Mouse (Mus musculus): ENCODE measurements at regions not wholly inside any gene's neighbourhood (a gene's known extent, or its start where the extent isn't known, plus 50 kb on each side); places are given as distances from the start of the nearest gene placed in this dataset.

DNA sequence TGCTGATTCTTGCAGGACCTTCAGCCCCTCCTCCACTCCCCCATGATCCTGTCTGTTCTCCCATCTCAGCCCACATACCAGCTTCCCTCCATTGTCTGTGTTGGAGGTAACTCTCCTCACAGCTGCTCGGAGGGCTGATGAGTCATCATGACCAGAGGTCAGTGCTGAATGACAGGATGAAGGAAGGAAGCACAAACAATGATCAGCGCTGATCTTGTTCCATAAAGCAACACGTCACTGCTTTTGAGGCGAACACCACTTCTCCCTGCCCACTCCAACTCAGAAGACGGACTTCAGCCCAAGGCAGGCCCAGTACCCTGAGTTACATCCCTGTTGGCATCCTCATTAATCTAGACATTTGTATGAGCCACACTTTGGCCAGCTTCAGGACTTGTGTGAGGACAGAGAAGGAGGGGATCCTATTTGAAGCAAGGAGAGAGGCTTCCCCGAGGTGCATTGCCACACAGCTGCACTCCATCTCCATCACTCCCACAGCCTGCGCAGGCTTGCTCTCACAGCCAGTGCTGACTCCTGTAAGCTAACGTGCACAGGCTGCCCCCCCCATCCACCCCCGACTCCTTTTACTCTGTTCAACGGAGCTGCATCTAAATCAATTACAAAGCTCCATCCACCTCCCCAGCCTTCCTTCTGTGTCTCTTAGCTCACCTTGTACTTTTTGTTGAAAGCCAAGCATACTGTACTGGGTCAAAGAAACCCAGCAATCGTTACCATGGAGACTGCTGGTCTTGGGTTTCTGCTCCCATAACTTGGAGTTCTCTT, 129.9 kb downstream of the Ets2 start:
- peak overlapping the region; percentile 40; the same call in 1 of the 2 replicates for H3K27ac ChIP-seq (ENCODE audit: low read depth, low read length)
- no peaks in the 10 kb centered on the region for H3K27me3 ChIP-seq (replicated peaks; ENCODE audit: control insufficient read depth, insufficient read depth, low read length)
- H3K4me1 ChIP-seq (ENCODE audit: control insufficient read depth, insufficient read depth, low read length): peaks cover 4% of the 10 kb centered on the region; the same call in 1 of the 2 replicates
- H3K9ac ChIP-seq (ENCODE audit: low read length): no peak overlapping the region
- no peaks in the 10 kb centered on the region for H3K36me3 ChIP-seq (ENCODE audit: control insufficient read depth, insufficient read depth, low read length)
- 47% methylated on average over 11 of the region's 11 CpGs for WGBS
- peak; percentile 72 for ATAC-seq
- H3K4me3 ChIP-seq (ENCODE audit: low read depth, low read length): no peak overlapping the region
- H3K4me2 ChIP-seq (ENCODE audit: low read length): no peak overlapping the region
- DNase-seq (ENCODE audit: low spot score): peak; percentile 59
- no peaks in the 10 kb centered on the region for H3K9me3 ChIP-seq (replicated peaks; ENCODE audit: control insufficient read depth, low read length)

DNA sequence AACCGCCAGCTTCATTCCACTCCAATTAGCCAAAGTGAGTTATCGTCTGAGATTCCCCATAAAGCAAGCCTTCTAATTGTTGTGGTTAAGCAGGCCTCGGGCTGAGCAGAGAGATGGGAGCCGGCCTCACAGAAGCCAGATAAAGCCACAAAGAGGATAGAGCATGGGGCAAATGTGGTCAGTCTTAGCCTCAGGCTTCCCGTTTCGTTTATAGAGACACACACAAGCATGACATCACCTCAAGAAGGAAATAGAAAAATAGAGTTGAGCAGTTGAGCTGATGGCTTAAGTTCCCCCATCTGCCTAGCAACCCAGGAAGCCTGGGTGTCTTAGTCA, 125.5 kb downstream of the Ets2 start:
- Histone ChIP-seq H3K9me3 (replicated peaks; ENCODE audit: control insufficient read depth, low read length) (no peaks in the 10 kb centered on the region), H3K27me3 (replicated peaks; ENCODE audit: control insufficient read depth, insufficient read depth, low read length) (no peaks in the 10 kb centered on the region), H3K9ac (ENCODE audit: low read length) (no peak overlapping the region), H3K27ac (ENCODE audit: low read depth, low read length) (no peak overlapping the region), H3K4me3 (ENCODE audit: low read depth, low read length) (no peak overlapping the region), H3K36me3 (ENCODE audit: control insufficient read depth, insufficient read depth, low read length) (no peaks in the 10 kb centered on the region), H3K4me1 (ENCODE audit: control insufficient read depth, insufficient read depth, low read length) (peaks cover 9% of the 10 kb centered on the region; the same call in 1 of the 2 replicates), H3K4me2 (ENCODE audit: low read length) (no peak overlapping the region)
- DNase-seq (ENCODE audit: low spot score): no peak
- WGBS: 68% methylated on average over 6 of the region's 6 CpGs
- no peak for ATAC-seq

DNA sequence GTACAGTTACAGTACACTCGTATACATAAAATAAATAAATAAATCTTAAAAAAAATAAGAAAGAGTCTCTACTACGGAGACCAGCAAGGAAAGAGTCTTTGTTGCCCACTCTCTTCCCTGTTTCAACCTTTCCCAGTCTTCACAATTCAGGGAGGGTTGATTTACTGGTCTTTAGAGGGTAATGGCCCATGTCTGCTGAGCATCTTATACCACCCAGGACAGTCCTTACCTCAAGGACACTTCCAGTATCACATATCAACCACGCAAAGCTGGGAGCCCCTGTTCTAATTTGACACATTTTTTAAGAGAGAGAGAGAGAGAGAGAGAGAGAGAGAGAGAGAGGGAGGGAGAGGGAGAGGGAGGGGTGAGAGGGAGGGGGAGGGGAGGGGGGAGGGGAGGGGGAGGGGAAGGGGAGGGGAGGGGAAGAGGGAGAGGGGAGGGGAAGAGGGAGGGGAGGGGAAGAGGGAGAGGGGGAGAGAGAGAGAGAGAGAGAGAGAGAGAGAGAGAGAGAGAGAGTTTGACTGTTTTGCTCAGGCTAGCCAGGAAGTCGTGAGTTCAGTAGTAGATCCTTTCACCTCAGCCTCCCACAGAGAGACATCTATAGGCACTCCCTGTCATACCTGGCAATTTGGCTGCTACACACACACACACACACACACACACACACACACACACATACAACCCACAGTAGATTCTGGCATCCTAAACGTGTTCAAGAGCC, 125.0 kb downstream of the Ets2 start:
- no peak overlapping the region for H3K4me2 ChIP-seq (ENCODE audit: low read length)
- H3K4me3 ChIP-seq (ENCODE audit: low read depth, low read length): no peak overlapping the region
- ATAC-seq (no peak), DNase-seq (ENCODE audit: low spot score) (no peak)
- H3K27ac ChIP-seq (ENCODE audit: low read depth, low read length): no peak overlapping the region
- H3K9ac ChIP-seq (ENCODE audit: low read length): no peak overlapping the region
- H3K36me3 ChIP-seq (ENCODE audit: control insufficient read depth, insufficient read depth, low read length): no peaks in the 10 kb centered on the region
- H3K4me1 ChIP-seq (ENCODE audit: control insufficient read depth, insufficient read depth, low read length): peaks cover 7% of the 10 kb centered on the region; the same call in 1 of the 2 replicates
- WGBS: 78% methylated on average over 5 of the region's 5 CpGs
- no peaks in the 10 kb centered on the region for H3K9me3 ChIP-seq (replicated peaks; ENCODE audit: control insufficient read depth, low read length)
- H3K27me3 ChIP-seq (replicated peaks; ENCODE audit: control insufficient read depth, insufficient read depth, low read length): no peaks in the 10 kb centered on the region

DNA sequence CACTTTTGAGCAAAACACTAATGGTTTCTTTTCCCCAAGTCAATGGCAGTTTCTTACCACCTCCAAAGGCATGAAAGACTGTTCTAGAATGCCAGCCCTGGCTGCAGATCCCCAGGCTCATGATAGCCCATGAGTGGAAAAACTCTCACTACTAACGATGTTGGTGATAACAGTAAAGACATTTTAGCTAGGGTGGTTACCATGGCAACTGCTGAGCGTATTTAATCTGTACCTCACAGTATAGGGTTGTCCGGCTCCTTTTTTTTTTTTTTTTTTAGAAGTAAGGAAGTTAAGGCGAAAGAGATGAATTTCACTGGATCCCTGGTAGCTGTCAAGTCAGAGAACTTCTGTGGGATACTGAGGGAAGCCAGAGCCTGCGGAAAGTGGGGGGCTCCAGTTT, 123.8 kb downstream of the Ets2 start:
- Histone ChIP-seq H3K36me3 (ENCODE audit: control insufficient read depth, insufficient read depth, low read length) (no peaks in the 10 kb centered on the region), H3K4me2 (ENCODE audit: low read length) (no peak overlapping the region), H3K27me3 (replicated peaks; ENCODE audit: control insufficient read depth, insufficient read depth, low read length) (no peaks in the 10 kb centered on the region), H3K9ac (ENCODE audit: low read length) (no peak overlapping the region), H3K4me3 (ENCODE audit: low read depth, low read length) (no peak overlapping the region), H3K9me3 (replicated peaks; ENCODE audit: control insufficient read depth, low read length) (no peaks in the 10 kb centered on the region), H3K4me1 (ENCODE audit: control insufficient read depth, insufficient read depth, low read length) (peaks cover 5% of the 10 kb centered on the region; the same call in 1 of the 2 replicates), H3K27ac (ENCODE audit: low read depth, low read length) (no peak overlapping the region)
- 48% methylated on average over 5 of the region's 5 CpGs for WGBS
- peak; percentile 56 for DNase-seq (ENCODE audit: low spot score)
- ATAC-seq: 0 out of 2 replicates have a peak, but pooled peaks have one; percentile 23

DNA sequence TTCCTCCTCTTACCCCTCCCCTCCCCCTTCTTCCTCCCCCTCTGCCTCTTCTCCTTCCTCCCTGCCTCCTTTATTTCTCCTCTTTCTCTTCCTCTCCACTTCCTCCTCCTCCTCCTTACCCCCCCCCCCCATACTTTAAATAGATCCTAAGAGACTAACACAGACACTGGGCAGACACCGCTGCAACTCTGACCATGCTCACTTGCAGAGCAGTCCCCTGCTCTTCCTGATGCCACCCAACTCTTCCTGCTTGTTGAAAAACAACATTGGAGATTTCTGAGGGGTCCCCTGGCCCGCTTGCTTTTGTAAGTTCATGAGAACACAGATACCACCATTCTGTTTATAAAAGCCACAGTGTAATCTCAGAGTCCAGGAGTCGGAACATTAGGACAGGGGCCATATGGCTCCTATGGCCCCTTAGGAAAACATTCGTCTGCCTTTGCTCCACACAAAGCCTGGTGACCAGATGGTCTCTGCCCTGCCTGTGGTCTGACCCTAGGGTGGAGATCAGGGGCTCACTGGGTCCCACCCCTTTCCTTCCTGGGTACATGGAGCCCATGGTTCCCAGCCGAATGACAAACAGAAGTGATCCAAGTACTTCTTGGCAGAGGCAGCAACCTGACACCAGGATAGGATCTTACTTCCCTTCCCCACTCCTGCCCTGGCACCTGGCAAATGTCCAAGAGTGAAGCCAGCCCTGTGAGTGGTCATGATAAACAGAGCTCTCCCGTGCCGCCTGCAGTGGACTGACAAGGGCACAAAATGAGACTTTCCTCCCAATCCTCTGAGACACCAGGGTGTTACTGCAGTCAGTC, 123.1 kb downstream of the Ets2 start:
- WGBS: 42% methylated on average over 7 of the region's 7 CpGs
- no peak overlapping the region for H3K27ac ChIP-seq (ENCODE audit: low read depth, low read length)
- peaks cover 5% of the 10 kb centered on the region; the same call in 1 of the 2 replicates for H3K4me1 ChIP-seq (ENCODE audit: control insufficient read depth, insufficient read depth, low read length)
- peak; percentile 40 for DNase-seq (ENCODE audit: low spot score)
- H3K4me2 ChIP-seq (ENCODE audit: low read length): no peak overlapping the region
- H3K27me3 ChIP-seq (replicated peaks; ENCODE audit: control insufficient read depth, insufficient read depth, low read length): no peaks in the 10 kb centered on the region
- no peaks in the 10 kb centered on the region for H3K36me3 ChIP-seq (ENCODE audit: control insufficient read depth, insufficient read depth, low read length)
- H3K9me3 ChIP-seq (replicated peaks; ENCODE audit: control insufficient read depth, low read length): no peaks in the 10 kb centered on the region
- H3K4me3 ChIP-seq (ENCODE audit: low read depth, low read length): no peak overlapping the region
- ATAC-seq: peak; percentile 29; the same call in 1 of the 2 replicates
- no peak overlapping the region for H3K9ac ChIP-seq (ENCODE audit: low read length)

DNA sequence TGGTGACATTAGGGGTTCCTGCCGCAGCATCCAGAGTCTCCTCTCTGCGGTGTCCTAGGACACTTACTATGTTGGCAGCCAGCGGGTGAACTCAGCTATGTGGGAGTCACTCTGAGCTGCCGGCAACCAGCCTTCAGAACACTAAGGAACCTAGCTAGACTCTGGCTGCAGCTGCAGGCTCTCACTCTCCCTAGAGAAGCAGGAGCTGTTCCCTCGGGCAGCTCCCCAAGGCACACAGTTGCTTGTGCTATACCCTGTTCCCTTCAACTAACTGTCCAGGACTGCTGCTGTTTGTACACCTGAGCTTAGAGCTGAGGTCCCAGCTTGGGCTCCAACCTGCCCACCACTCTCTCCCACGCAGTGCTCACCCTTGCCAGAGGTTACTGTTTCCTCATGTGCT, 121.9 kb downstream of the Ets2 start:
- DNase-seq (ENCODE audit: low spot score): no peak
- 80% methylated on average over 6 of the region's 6 CpGs for WGBS
- no peak overlapping the region for H3K27ac ChIP-seq (ENCODE audit: low read depth, low read length)
- ATAC-seq: no peak
- no peak overlapping the region for H3K9ac ChIP-seq (ENCODE audit: low read length)
- no peak overlapping the region for H3K4me3 ChIP-seq (ENCODE audit: low read depth, low read length)
- H3K9me3 ChIP-seq (replicated peaks; ENCODE audit: control insufficient read depth, low read length): no peaks in the 10 kb centered on the region
- H3K27me3 ChIP-seq (replicated peaks; ENCODE audit: control insufficient read depth, insufficient read depth, low read length): no peaks in the 10 kb centered on the region
- peaks cover 5% of the 10 kb centered on the region; the same call in 1 of the 2 replicates for H3K4me1 ChIP-seq (ENCODE audit: control insufficient read depth, insufficient read depth, low read length)
- H3K36me3 ChIP-seq (ENCODE audit: control insufficient read depth, insufficient read depth, low read length): no peaks in the 10 kb centered on the region
- no peak overlapping the region for H3K4me2 ChIP-seq (ENCODE audit: low read length)

DNA sequence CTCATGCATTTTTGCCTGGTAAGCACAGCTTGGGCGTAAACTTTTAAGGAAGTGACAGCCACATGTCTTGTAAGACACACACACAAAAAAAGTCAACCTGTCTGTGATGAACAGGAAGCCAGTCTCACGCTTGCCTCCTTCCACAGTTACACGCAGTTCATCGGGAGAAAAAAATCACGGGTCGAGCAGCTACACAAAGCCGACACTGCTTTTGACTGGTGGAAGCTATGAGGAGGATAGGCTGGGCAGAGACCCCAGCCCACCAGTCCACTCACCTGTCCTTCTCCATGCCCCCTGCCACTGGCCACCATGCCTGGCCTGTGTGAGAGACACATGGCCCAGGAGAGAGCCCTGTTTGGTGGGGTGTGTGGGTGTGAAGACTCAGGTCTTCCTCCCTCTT, 119.2 kb downstream of the Ets2 start:
- Histone ChIP-seq H3K27ac (ENCODE audit: low read depth, low read length) (no peak overlapping the region), H3K4me2 (ENCODE audit: low read length) (no peak overlapping the region), H3K27me3 (replicated peaks; ENCODE audit: control insufficient read depth, insufficient read depth, low read length) (no peaks in the 10 kb centered on the region), H3K9me3 (replicated peaks; ENCODE audit: control insufficient read depth, low read length) (no peaks in the 10 kb centered on the region), H3K9ac (ENCODE audit: low read length) (no peak overlapping the region), H3K36me3 (ENCODE audit: control insufficient read depth, insufficient read depth, low read length) (no peaks in the 10 kb centered on the region), H3K4me3 (ENCODE audit: low read depth, low read length) (no peak overlapping the region), H3K4me1 (ENCODE audit: control insufficient read depth, insufficient read depth, low read length) (peaks cover 5% of the 10 kb centered on the region; the same call in 1 of the 2 replicates)
- no peak for ATAC-seq
- no peak for DNase-seq (ENCODE audit: low spot score)
- WGBS: 94% methylated on average over 7 of the region's 7 CpGs

DNA sequence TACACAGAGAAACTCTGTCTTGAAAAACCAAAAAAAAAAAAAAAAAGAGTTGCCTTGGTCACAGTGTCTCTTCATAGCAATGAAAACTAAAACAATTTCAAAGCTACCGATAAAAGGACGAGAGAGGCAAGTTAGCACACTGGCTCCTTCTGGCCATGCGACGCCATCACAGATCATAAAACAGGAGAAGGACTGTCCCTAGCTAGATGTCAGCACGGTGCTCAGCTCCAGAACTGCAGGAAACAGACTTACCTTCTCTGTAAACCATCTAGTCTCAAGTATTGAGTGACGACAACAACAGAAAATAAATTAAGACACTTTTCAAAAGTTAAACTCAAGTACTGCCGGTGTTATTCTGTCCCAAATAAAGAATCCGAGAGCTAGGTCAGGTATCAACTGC, 118.7 kb downstream of the Ets2 start:
- Histone ChIP-seq H3K36me3 (ENCODE audit: control insufficient read depth, insufficient read depth, low read length) (no peaks in the 10 kb centered on the region), H3K27me3 (replicated peaks; ENCODE audit: control insufficient read depth, insufficient read depth, low read length) (no peaks in the 10 kb centered on the region), H3K9ac (ENCODE audit: low read length) (no peak overlapping the region), H3K9me3 (replicated peaks; ENCODE audit: control insufficient read depth, low read length) (no peaks in the 10 kb centered on the region), H3K4me1 (ENCODE audit: control insufficient read depth, insufficient read depth, low read length) (peaks cover 5% of the 10 kb centered on the region; the same call in 1 of the 2 replicates), H3K4me3 (ENCODE audit: low read depth, low read length) (no peak overlapping the region), H3K4me2 (ENCODE audit: low read length) (no peak overlapping the region), H3K27ac (ENCODE audit: low read depth, low read length) (no peak overlapping the region)
- DNase-seq (ENCODE audit: low spot score) (no peak), ATAC-seq (no peak)
- 92% methylated on average over 8 of the region's 8 CpGs for WGBS
